Mouse (Mus musculus) liver, embryonic 16.5 days (tissue): ENCODE results near the gene Atp6v0b. TPM values are rescaled to one million over a fixed set of nuclear protein-coding genes. Genes with fewer than 3 reads are reported as not detected.

Source experiments
- ATAC-seq: fragments of 200-750 bp; cut with Nextera tagmentation; 2 replicates; pipeline ENCODE4 v1.8.0; 2017; ENCODE audit warnings: low read depth, mild to moderate bottlenecking, moderate number of reproducible peaks, moderate library complexity
- H3K27ac ChIP-seq: fragments of 300-500 bp; sonication (generic); 2 replicates; pipeline ENCODE4 v1.5.1; 2014; ENCODE audit warnings: mild to moderate bottlenecking, low read length
- H3K27me3 ChIP-seq: fragments of 300-500 bp; sonication (generic); 2 replicates; pipeline ENCODE4 v1.6.1; 2014; ENCODE audit warnings: low read depth, low read length, mixed read lengths; ENCODE audit not compliant: control insufficient read depth, insufficient read depth
- H3K36me3 ChIP-seq: fragments of 300-500 bp; sonication (generic); 2 replicates; pipeline ENCODE4 v1.6.1; 2014; ENCODE audit warnings: mild to moderate bottlenecking; ENCODE audit not compliant: control insufficient read depth, insufficient read depth
- H3K4me1 ChIP-seq: fragments of 300-500 bp; sonication (generic); 2 replicates; pipeline ENCODE4 v1.6.1; 2014; ENCODE audit warnings: low read depth, low read length, mixed read lengths; ENCODE audit not compliant: control insufficient read depth
- H3K4me2 ChIP-seq: fragments of 300-500 bp; sonication (generic); 2 replicates; pipeline ENCODE4 v1.6.1; 2014; ENCODE audit warnings: low read depth, low read length, mixed read lengths
- H3K4me3 ChIP-seq: fragments of 300-500 bp; sonication (generic); 2 replicates; pipeline ENCODE4 v1.5.1; 2014; ENCODE audit warnings: low read depth, mild to moderate bottlenecking, low read length
- H3K9ac ChIP-seq: fragments of 300-500 bp; sonication (generic); 2 replicates; pipeline ENCODE4 v1.6.1; 2014; ENCODE audit warnings: low read depth, low read length
- H3K9me3 ChIP-seq: fragments of 300-500 bp; sonication (generic); replicated peaks from 2 replicates; pipeline ENCODE4 v1.6.1; 2016; ENCODE audit warnings: low read length; ENCODE audit not compliant: control insufficient read depth
- WGBS: fragments of 180-500 bp; shearing (Covaris S2); extraction: QIAGEN DNeasy Blood & Tissue Kit; methylation state at CpG from one replicate; pipeline ENCODE4 v1.1.7; 2014; ENCODE audit not compliant: insufficient replicate concordance; 5-methylcytosine and 5-hydroxymethylcytosine counted together
- polyA plus RNA-seq: library from polyadenylated mRNA; unstranded; fragments of >200 nt; fragmentation: Nextera tagmentation; extraction: Ambion mirVana; gene quantifications from 2 replicates; pipeline ENCODE4 v1.2.1, GENCODE M21; 2015

Atp6v0b gene
- polyA plus RNA-seq, 1 experiment from 2014 or later = 165 TPM

DNA sequence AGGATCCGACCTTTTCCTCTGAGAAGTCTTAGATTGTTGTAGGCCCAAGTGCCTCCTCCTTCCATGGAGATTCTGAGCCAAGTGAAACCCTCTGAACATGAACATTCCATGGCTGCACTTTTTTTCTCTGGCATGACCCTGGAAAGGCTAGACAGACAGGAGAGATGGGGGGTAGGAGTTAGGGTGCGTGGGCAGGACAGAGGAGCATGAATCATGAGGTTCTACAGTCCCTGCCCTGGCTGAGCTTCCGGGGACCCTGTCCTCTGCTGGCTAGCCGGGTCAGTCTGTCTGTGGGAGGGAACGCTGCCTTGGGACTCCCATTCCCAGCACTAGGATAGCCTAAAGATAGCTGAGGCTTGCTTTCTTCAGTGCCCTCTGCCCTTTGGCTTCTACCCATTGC, 42.7 kb downstream of the Atp6v0b start:
- no peak overlapping the region for H3K27ac ChIP-seq
- no peak overlapping the region for H3K9ac ChIP-seq
- H3K4me3 ChIP-seq = no peak overlapping the region
- peaks cover 83% of the 10 kb centered on the region for H3K36me3 ChIP-seq
- H3K4me2 ChIP-seq = no peak overlapping the region
- 83% methylated on average over 5 of the region's 5 CpGs for WGBS
- H3K9me3 ChIP-seq = no peaks in the 10 kb centered on the region
- ATAC-seq = no peak
- no peaks in the 10 kb centered on the region for H3K27me3 ChIP-seq
- peaks cover 9% of the 10 kb centered on the region for H3K4me1 ChIP-seq

DNA sequence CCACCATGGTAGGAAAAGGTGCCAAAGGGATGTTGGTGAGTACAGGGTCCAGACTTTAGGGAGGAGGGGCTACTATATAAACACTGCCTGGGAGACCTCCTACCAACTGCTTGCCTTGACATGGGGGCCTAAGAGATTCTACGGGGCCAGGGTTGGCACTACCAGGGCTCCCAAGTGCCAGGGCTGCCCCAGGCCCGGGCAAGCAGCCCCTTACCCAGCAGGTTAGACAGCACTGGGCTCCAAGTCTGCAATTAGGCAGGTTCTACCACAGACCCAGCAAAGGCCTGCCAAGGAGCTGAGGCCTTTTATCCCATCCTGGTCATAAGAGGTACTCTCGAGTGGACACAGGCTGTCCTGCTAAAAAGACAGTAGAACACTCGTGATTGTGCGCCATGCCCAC, 44.0 kb downstream of the Atp6v0b start:
- H3K27ac ChIP-seq = no peak overlapping the region
- H3K4me2 ChIP-seq = no peak overlapping the region
- H3K9me3 ChIP-seq = no peaks in the 10 kb centered on the region
- 88% methylated on average over 5 of the region's 5 CpGs for WGBS
- no peak for ATAC-seq
- no peaks in the 10 kb centered on the region for H3K27me3 ChIP-seq
- peaks cover 17% of the 10 kb centered on the region for H3K4me1 ChIP-seq
- no peak overlapping the region for H3K4me3 ChIP-seq
- H3K36me3 ChIP-seq = peaks cover 77% of the 10 kb centered on the region
- no peak overlapping the region for H3K9ac ChIP-seq

DNA sequence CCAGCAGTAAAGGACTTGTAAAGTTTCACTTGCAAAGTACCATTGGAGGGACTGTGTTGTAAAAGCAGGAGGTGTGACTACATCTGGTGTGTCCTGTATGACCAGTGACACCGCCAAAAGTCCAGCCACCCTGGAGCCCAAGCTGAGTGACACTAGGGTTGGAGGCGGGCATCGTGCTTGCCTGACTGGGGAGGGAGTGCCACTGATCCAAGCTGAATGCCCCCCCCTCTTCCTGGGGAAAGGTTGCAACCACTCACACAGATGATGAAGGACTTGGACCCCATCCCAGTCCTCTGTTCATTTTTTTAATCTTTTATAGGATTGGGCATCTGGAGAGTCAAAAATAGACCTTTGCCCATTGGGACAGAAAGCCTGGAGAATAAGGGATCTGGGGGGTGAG, 45.6 kb downstream of the Atp6v0b start:
- Histone ChIP-seq H3K4me2 (no peak overlapping the region), H3K36me3 (peaks cover 66% of the 10 kb centered on the region), H3K4me1 (peaks cover 31% of the 10 kb centered on the region), H3K4me3 (no peak overlapping the region), H3K9ac (no peak overlapping the region), H3K27me3 (no peaks in the 10 kb centered on the region), H3K9me3 (no peaks in the 10 kb centered on the region), H3K27ac (no peak overlapping the region)
- 75% methylated on average over 3 of the region's 3 CpGs for WGBS
- ATAC-seq = no peak

- no peak overlapping the region for H3K4me3 ChIP-seq
- no peak for ATAC-seq
- H3K27me3 ChIP-seq = no peaks in the 10 kb centered on the region
- WGBS = 92% methylated on average over 5 of the region's 5 CpGs
- peaks cover 59% of the 10 kb centered on the region for H3K36me3 ChIP-seq
- no peaks in the 10 kb centered on the region for H3K9me3 ChIP-seq
- peaks cover 31% of the 10 kb centered on the region for H3K4me1 ChIP-seq
- no peak overlapping the region for H3K27ac ChIP-seq
- no peak overlapping the region for H3K4me2 ChIP-seq
- no peak overlapping the region for H3K9ac ChIP-seq
Measured at GRCm38 (mm10) chr4:117840821-117841220, 46.3 kb downstream of the Atp6v0b start.

- no peak overlapping the region for H3K4me3 ChIP-seq
- no peaks in the 10 kb centered on the region for H3K9me3 ChIP-seq
- WGBS = 75% methylated on average over 6 of the region's 6 CpGs
- peaks cover 36% of the 10 kb centered on the region for H3K4me1 ChIP-seq
- H3K27ac ChIP-seq = peak overlapping the region; percentile 14; the same call in 1 of the 2 replicates
- 0 out of 2 replicates have a peak overlapping the region, but pooled peaks have one; percentile 5 for H3K9ac ChIP-seq
- H3K27me3 ChIP-seq = no peaks in the 10 kb centered on the region; the same call in 1 of the 2 replicates
- peaks cover 44% of the 10 kb centered on the region for H3K36me3 ChIP-seq
- ATAC-seq = no peak
- no peak overlapping the region for H3K4me2 ChIP-seq
Measured at GRCm38 (mm10) chr4:117839366-117839765, 47.8 kb downstream of the Atp6v0b start.

GRCm38 (mm10) chr4:117837271-117837670, 49.9 kb downstream of the Atp6v0b start:
- H3K27me3 ChIP-seq = no peaks in the 10 kb centered on the region; the same call in 1 of the 2 replicates
- H3K36me3 ChIP-seq = peaks cover 27% of the 10 kb centered on the region
- H3K9me3 ChIP-seq = no peaks in the 10 kb centered on the region
- ATAC-seq = no peak
- H3K27ac ChIP-seq = peak overlapping the region; percentile 100
- peak overlapping the region; percentile 91 for H3K4me3 ChIP-seq
- peaks cover 57% of the 10 kb centered on the region for H3K4me1 ChIP-seq
- peak overlapping the region; percentile 99 for H3K9ac ChIP-seq
- H3K4me2 ChIP-seq = peak overlapping the region; percentile 92
- WGBS = 69% methylated on average over 4 of the region's 4 CpGs

DNA sequence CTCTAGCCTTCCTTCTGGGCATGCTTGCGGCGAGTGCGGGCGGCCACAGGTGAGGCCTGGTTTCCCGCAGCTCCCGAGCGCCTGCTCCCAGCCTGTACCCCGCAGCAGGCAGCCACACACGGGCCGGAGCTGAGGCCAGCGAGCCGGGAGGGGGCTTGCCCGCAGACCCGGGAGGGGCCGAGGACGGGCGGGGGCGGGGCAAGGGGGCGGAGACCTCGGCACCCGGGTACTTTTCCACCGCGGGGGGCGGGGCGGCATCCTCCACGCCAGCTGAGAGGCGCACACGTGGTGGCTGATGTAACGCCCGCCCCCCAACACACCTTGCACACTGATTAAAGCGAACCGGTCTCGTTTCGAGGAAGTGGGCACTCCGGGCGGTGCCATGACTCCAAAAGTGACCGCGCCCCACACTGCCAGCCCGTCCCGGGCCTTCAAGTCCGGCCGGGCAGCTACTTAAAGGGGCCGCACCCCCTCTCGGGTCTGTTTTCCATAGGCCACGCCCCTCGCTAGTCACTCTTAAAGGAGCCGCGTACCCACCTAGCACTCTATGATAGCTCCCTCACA, 50.8 kb downstream of the Atp6v0b start:
- peak overlapping the region; percentile 99 for H3K9ac ChIP-seq
- under 1% methylated on average over 47 of the region's 48 CpGs for WGBS
- peak; percentile 75 for ATAC-seq
- peaks cover 67% of the 10 kb centered on the region for H3K4me1 ChIP-seq
- H3K36me3 ChIP-seq = peaks cover 24% of the 10 kb centered on the region
- peak overlapping the region; percentile 91 for H3K4me3 ChIP-seq
- no peaks in the 10 kb centered on the region; the same call in 1 of the 2 replicates for H3K27me3 ChIP-seq
- no peaks in the 10 kb centered on the region for H3K9me3 ChIP-seq
- peak overlapping the region; percentile 92 for H3K4me2 ChIP-seq
- peak overlapping the region; percentile 100 for H3K27ac ChIP-seq

GRCm38 (mm10) chr4:117835531-117836111, 51.5 kb downstream of the Atp6v0b start:
- peaks cover 74% of the 10 kb centered on the region for H3K4me1 ChIP-seq
- H3K9ac ChIP-seq = peak overlapping the region; percentile 99
- peak; percentile 62 for ATAC-seq
- H3K27me3 ChIP-seq = no peaks in the 10 kb centered on the region; the same call in 1 of the 2 replicates
- peak overlapping the region; percentile 100 for H3K27ac ChIP-seq
- H3K4me2 ChIP-seq = peak overlapping the region; percentile 92
- H3K9me3 ChIP-seq = no peaks in the 10 kb centered on the region
- under 1% methylated on average over 58 of the region's 60 CpGs for WGBS
- peak overlapping the region; percentile 91 for H3K4me3 ChIP-seq
- H3K36me3 ChIP-seq = peaks cover 19% of the 10 kb centered on the region

- H3K4me2 ChIP-seq = peak overlapping the region; percentile 92
- H3K9me3 ChIP-seq = no peaks in the 10 kb centered on the region
- peak; percentile 30 for ATAC-seq
- H3K9ac ChIP-seq = peak overlapping the region; percentile 99
- H3K27ac ChIP-seq = peak overlapping the region; percentile 100
- peaks cover 75% of the 10 kb centered on the region for H3K4me1 ChIP-seq
- H3K36me3 ChIP-seq = peaks cover 13% of the 10 kb centered on the region
- WGBS = 3% methylated on average over 33 of the region's 36 CpGs
- H3K27me3 ChIP-seq = no peaks in the 10 kb centered on the region; the same call in 1 of the 2 replicates
- peak overlapping the region; percentile 91 for H3K4me3 ChIP-seq
Measured at GRCm38 (mm10) chr4:117834845-117835530, 52.1 kb downstream of the Atp6v0b start.
